Mouse (Mus musculus) spleen, adult 2 months (tissue): ENCODE data around the gene Scoc.

Experiments used
- CTCF ChIP-seq: fragments of 200-500 bp; IDR thresholded peaks from 2 replicates; pipeline ENCODE4 v1.5.1; 2011; ENCODE audit warnings: mild to moderate bottlenecking, inconsistent platforms; ENCODE audit not compliant: insufficient read depth, insufficient read length, insufficient replicate concordance; ENCODE audit errors: extremely low read depth
- POLR2A ChIP-seq: fragments of 200-500 bp; IDR thresholded peaks from 2 replicates; pipeline ENCODE4 v1.6.1; 2011; ENCODE audit warnings: low read depth, low read length, inconsistent platforms

- no peak for TF ChIP-seq CTCF
- no peak for TF ChIP-seq POLR2A
Measured at GRCm38 (mm10) chr8:83405548-83405947, 52.6 kb downstream of the Scoc start.
